Mouse (Mus musculus) C2C12 (cell line): ENCODE measurements around the gene Cask. TPM values are rescaled to one million over a fixed set of nuclear protein-coding genes. Genes with fewer than 3 reads are reported as not detected.
"Not testable (repeated sequence)": the region's sequence is repeated elsewhere in the genome, so short reads cannot be mapped to it uniquely, and the experiment has no call there.

Experiments
- H3K27me3 ChIP-seq: one replicate; pipeline ENCODE4 v1.6.1; 2011; ENCODE audit not compliant: control insufficient read depth, insufficient read depth, insufficient read length
- H3K36me3 ChIP-seq: one replicate; pipeline ENCODE4 v1.6.1; 2011; ENCODE audit not compliant: control insufficient read depth, insufficient read depth
- H3K4me3 ChIP-seq: one replicate; pipeline ENCODE4 v1.5.1; 2011; ENCODE audit warnings: mild to moderate bottlenecking, control low read depth; ENCODE audit not compliant: poor library complexity, insufficient read depth, severe bottlenecking
- H3K79me2 ChIP-seq: one replicate; pipeline ENCODE4 v1.6.1; 2011; ENCODE audit not compliant: control insufficient read depth, insufficient read depth
- H3K79me3 ChIP-seq: one replicate; pipeline ENCODE4 v1.6.1; 2011; ENCODE audit warnings: low read depth, control low read depth
- H3ac ChIP-seq: one replicate; pipeline ENCODE3; 2011; ENCODE audit warnings: low read depth; ENCODE audit not compliant: control insufficient read depth, insufficient read length
- CEBPB ChIP-seq: IDR thresholded peaks from one replicate; pipeline ENCODE4 v1.6.1; 2011; ENCODE audit warnings: low read depth, mild to moderate bottlenecking, control low read depth, moderate library complexity
- CTCF ChIP-seq: IDR thresholded peaks from one replicate; pipeline ENCODE4 v1.5.1; 2011; ENCODE audit not compliant: control insufficient read depth, insufficient read depth, insufficient read length
- FOSL1 ChIP-seq: IDR thresholded peaks from one replicate; pipeline ENCODE4 v1.8.0; 2011; ENCODE audit warnings: mild to moderate bottlenecking, low read length; ENCODE audit not compliant: poor library complexity, insufficient read depth, severe bottlenecking
- MAX ChIP-seq: IDR thresholded peaks from one replicate; pipeline ENCODE4 v1.6.1; 2011; ENCODE audit warnings: mild to moderate bottlenecking, control low read depth
- MYOD1 ChIP-seq: IDR thresholded peaks from one replicate; pipeline ENCODE4 v1.6.1; 2011; ENCODE audit warnings: low read depth; ENCODE audit not compliant: control insufficient read depth, insufficient read length
- MYOG ChIP-seq: IDR thresholded peaks from one replicate; pipeline ENCODE4 v1.6.1; 2011; ENCODE audit not compliant: control insufficient read depth, insufficient read length; ENCODE audit errors: extremely low read depth
- USF1 ChIP-seq: IDR thresholded peaks from one replicate; pipeline ENCODE4 v1.6.1; 2011; ENCODE audit warnings: low read depth, mild to moderate bottlenecking, control low read depth, moderate library complexity
- polyA plus RNA-seq: library from polyadenylated mRNA; unstranded; fragments of >200 nt; fragmentation: generic; extraction: Trizol; gene quantifications from one replicate; pipeline ENCODE4 v1.2.1, GENCODE M21; 2012; ENCODE audit warnings: missing spikeins

Gene Cask
- polyA plus RNA-seq, 1 experiment: 9.2 TPM

DNA sequence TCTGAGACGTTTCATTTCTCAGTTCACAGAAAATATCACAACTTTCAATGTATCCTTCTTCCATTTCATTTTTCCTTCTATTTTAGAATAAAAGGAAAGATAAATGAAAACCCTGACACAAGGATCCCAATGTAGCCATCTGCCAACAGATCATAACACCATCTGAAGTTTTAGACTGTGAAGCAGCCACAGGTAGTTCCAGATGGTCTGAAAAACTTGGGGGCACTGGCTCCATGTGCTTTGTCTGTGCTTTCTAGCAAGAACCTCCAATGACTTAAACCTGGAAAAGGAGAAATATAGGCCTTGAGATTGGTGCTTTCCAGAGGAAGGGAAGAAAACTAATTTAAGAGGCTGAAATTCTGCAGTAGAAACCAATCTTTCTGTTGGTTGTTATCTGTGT is 28.4 kb downstream of the Cask start:
- Histone ChIP-seq H3ac (no peak overlapping the region), H3K79me3 (peaks cover 5% of the 10 kb centered on the region), H3K27me3 (no peaks in the 10 kb centered on the region), H3K4me3 (no peak overlapping the region), H3K36me3 (no peaks in the 10 kb centered on the region), H3K79me2 (no peaks in the 10 kb centered on the region)
- no peak for TF ChIP-seq CTCF
- TF ChIP-seq CEBPB: no peak
- TF ChIP-seq MYOD1: no peak
- no peak for TF ChIP-seq MYOG
- TF ChIP-seq USF1: no peak
- no peak for TF ChIP-seq FOSL1
- TF ChIP-seq MAX: no peak

DNA sequence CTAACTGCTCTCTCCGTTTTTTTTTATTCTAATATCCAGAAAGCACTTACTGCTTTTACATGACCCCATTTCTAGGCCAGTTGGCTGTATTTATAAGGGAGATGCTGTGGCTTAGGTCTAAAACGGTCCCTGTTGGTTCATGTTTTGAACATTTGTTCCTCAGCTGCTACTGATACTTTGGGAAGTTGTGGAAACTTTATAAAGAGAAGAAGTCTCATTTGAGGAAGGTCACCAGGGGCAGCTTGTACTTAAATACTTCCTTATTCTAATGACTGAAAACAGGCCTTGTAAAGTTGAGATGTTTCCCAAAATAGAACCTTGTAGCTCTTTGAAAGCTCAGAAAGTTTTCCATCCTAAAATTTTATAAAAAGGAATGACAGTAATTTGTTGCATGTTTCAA is 52.4 kb downstream of the Cask start:
- Histone ChIP-seq H3K79me3 (no peaks in the 10 kb centered on the region), H3ac (no peak overlapping the region), H3K27me3 (no peaks in the 10 kb centered on the region), H3K36me3 (no peaks in the 10 kb centered on the region), H3K79me2 (no peaks in the 10 kb centered on the region), H3K4me3 (no peak overlapping the region)
- TF ChIP-seq CTCF: no peak
- no peak for TF ChIP-seq CEBPB
- TF ChIP-seq MYOG: no peak
- TF ChIP-seq MAX: no peak
- TF ChIP-seq FOSL1: no peak
- TF ChIP-seq MYOD1: no peak
- TF ChIP-seq USF1: no peak

DNA sequence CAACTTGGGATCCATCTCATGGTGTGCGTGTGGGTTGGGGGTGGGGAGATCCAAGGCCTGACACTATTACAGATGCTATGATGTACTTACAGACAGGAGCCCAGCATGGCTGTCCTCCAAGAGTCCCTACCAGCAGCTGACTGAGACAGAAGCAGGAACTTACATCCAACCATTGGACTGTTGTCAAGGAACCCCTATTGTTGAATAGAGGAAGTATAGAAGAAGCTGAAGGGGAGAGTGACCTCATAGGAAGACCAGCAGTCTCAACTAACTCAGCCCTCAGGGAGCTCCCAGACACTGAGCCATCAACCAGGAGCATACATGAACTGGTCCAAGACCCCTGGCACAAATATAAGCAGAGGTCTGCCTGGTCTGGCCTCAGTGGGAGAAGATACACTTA is 85.5 kb downstream of the Cask start:
- no peak for TF ChIP-seq MYOG
- H3K79me2 ChIP-seq: no peaks in the 10 kb centered on the region
- H3ac ChIP-seq: no peak overlapping the region
- H3K4me3 ChIP-seq: no peak overlapping the region
- H3K27me3 ChIP-seq: no peaks in the 10 kb centered on the region
- peaks cover 2% of the 10 kb centered on the region for H3K79me3 ChIP-seq
- no peaks in the 10 kb centered on the region for H3K36me3 ChIP-seq

DNA sequence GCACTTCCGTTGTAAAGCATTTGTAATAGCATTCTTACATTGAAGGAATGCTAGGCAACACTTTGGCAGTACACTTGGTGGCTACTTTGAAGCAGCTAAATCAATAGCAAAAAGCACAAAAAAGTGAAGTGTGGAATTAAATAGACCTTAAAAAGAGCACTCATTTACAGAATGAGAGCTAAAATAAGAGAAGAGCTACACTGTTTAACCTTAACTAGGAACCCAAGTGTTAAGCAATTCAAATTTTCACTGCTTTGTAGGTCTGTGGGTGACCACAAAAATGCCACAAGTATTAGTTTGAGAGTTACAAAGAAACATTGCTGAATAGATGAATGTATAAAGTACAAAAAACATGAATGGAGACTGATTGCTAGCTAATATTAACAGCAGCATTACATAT is 86.1 kb downstream of the Cask start:
- H3K79me2 ChIP-seq: no peaks in the 10 kb centered on the region
- no peaks in the 10 kb centered on the region for H3K36me3 ChIP-seq
- no peaks in the 10 kb centered on the region for H3K27me3 ChIP-seq
- H3ac ChIP-seq: no peak overlapping the region
- no peak overlapping the region for H3K4me3 ChIP-seq
- peaks cover 2% of the 10 kb centered on the region for H3K79me3 ChIP-seq
- TF ChIP-seq USF1 (no peak), MYOG (no peak), FOSL1 (no peak), MAX (no peak), CTCF (no peak), CEBPB (no peak), MYOD1 (no peak)

DNA sequence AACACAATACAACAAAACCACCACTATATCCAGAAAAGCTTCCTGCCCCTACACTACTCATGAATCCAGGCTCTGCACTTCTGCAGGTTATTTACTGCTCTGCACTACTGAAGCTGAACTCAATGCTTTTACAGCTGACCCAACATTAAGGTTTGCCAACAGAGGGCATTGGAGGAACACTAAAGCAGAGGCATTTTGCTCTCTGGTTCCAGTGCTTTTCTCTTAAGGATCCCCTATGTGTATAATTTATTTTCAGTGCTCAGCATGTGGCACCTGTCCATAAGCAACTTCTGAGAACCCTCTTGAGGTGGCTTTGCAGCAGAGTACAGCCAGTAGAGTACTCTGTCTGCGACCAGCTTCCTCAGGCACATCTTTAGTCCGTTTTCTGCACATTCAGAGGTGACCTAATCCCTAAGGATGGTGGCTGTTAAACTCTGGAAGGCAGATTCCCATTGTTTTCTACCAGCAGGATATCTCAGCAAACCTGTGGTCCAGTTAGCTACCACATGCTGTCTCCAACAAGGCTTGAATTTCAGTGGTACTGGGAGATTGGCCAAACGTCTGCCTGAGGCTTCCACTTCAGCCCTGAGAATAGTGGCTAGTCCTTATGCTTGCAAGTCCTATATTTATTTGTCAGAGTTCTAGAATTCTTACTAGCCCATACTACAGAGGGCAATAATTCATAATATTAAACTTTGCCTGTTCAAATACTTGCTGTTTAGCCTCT is 93.7 kb downstream of the Cask start:
- no peak for TF ChIP-seq USF1
- TF ChIP-seq MYOD1: no peak
- no peak for TF ChIP-seq FOSL1
- no peaks in the 10 kb centered on the region for H3K36me3 ChIP-seq
- no peak overlapping the region for H3ac ChIP-seq
- H3K27me3 ChIP-seq: no peaks in the 10 kb centered on the region
- no peaks in the 10 kb centered on the region for H3K79me3 ChIP-seq
- H3K79me2 ChIP-seq: no peaks in the 10 kb centered on the region
- no peak overlapping the region for H3K4me3 ChIP-seq

DNA sequence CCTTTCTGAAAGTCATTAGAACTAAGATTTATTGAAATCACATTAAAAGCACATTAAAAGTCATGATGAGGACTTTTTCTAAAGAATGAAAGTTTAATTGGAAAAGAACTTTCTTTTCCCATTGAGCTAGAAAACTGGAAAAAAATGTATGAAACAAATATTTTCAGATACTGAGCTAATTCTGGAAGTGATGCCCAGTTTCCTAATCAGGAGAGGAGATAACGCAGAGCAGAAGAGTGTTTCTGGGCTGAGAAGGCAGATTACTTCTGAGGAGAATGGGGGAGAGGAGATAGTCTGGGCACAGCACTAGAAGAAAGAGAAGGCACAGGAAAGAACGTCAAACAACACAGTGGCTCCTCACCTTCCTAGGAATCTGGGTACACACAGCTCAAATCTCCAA is 110.1 kb downstream of the Cask start:
- no peaks in the 10 kb centered on the region for H3K79me3 ChIP-seq
- H3ac ChIP-seq: no peak overlapping the region
- no peaks in the 10 kb centered on the region for H3K27me3 ChIP-seq
- no peaks in the 10 kb centered on the region for H3K79me2 ChIP-seq
- H3K36me3 ChIP-seq: no peaks in the 10 kb centered on the region
- no peak for TF ChIP-seq CEBPB
- TF ChIP-seq USF1: no peak
- TF ChIP-seq CTCF: no peak
- no peak for TF ChIP-seq MAX
- TF ChIP-seq MYOG: no peak
- TF ChIP-seq FOSL1: no peak
- TF ChIP-seq MYOD1: no peak
- H3K4me3 ChIP-seq: no peak overlapping the region

DNA sequence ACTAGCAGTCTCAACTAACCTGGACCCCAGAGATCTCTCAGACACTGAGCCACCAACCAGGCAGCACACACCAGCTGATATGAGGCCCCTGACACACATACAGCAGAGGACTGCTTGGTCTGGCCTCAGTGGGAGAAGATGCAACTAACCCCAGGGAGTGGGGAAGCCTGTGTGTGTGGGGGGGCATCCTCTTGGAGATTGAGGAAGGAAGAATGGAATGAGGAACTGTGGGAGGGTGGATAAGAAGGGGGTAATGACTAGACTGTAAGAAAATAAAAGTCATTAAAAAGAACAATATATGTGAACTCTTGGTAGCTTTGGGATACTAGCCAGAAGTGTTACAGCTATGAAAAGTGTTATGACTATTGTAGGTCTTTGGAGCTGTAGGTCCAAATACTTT is 120.4 kb downstream of the Cask start:
- H3K79me2 ChIP-seq, H3ac ChIP-seq, H3K36me3 ChIP-seq, H3K27me3 ChIP-seq, H3K4me3 ChIP-seq, H3K79me3 ChIP-seq: not testable (repeated sequence)
